Mouse (Mus musculus): ENCODE data around the gene Pdzd2.

GRCm38 (mm10) chr15:12330389-12330788, 409.3 kb downstream of the Pdzd2 start:
- TF ChIP-seq POLR2A (IDR thresholded peaks at IDR 0.05; ENCODE audit: control insufficient read depth, low read depth, low read length) (no peak), CTCF (IDR thresholded peaks at IDR 0.05; ENCODE audit: control insufficient read depth, insufficient read depth, insufficient replicate concordance, low read depth, low read length) (no peak)

Data from testis, adult 2 months (tissue).